ENCODE assay signal across 8 mouse cellular contexts in the genomic region with DNA sequence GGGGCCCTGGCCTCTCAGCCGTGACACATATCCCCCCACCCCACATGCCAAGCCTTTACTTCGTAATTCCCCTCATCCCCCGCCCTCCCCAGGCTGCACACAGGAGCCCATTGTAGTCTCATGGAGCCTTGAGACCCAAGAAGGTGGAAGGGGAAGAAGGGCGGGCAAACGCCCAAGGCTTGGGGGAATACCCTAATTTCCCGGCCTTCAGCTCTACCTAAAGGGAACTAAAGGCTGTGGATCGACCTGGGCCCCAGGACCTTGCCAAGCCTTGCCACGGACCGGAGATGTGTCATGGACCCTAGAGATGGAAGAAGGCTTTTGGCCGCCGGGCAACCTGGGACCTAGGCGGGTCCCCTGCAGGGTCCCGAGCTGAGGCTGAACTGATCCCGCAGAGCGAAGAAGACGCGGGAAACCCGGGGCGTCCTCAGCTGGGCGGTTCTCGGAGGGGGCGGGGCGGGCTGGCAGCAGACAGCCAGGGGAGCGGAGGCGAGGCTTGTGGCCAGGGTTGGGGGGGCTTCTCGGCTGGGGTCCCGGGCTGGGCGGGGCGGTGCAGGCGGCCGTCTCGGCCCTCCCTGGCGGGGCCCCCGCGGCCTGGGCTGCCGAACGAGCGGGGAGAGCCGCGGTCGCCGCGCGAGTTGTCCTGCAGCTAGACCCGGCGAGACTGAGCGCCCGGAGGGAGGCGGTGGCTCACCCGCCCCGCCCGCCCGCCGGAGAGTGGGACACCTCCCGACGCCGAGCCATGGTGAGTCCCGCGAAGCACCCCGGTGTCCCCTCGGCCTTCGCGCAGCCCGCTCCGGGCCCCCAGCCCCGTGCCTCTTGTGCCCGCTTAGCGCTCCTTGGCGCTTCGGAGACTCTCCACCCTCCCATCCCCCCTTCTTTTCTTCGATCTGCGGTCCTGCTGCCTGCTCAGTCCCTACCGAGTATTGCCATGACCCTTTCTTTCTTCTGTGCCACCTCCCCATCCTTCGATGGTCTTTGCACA. TPM values are rescaled to one million over a fixed set of nuclear protein-coding genes. Genes with fewer than 3 reads are reported as not detected.
DNase-seq lines count a peak whose midpoint lies in the region; ATAC-seq lines count a peak whose summit lies in the region.

Arhgef40 (plus strand) TSS at position 473 of the 985 bp plus-strand sequence.

- peak; percentile 90 for ATAC-seq in midbrain, embryonic 16.5 days
- peak; percentile 82 for ATAC-seq in stomach, embryonic 15.5 days (ENCODE audit: insufficient read depth, low FRiP score, low read depth)

- H3K9me3 ChIP-seq in midbrain, embryonic 16.5 days (replicated peaks; ENCODE audit: control insufficient read depth, low read length, poor library complexity, severe bottlenecking) = no peaks in the 10 kb centered on the region
- H3K9me3 ChIP-seq in stomach, embryonic 15.5 days = no peaks in the 10 kb centered on the region

- H3K27me3 ChIP-seq in midbrain, embryonic 16.5 days (ENCODE audit: control insufficient read depth, insufficient read depth, low read depth, low read length) = no peaks in the 10 kb centered on the region
- no peaks in the 10 kb centered on the region for H3K27me3 ChIP-seq in stomach, embryonic 15.5 days (replicated peaks)

- peak; percentile 72 for DNase-seq in 3T3-L1 (ENCODE audit: low read depth, low spot score)
- DNase-seq in adrenal gland, adult 2 months = peak; percentile 88
- DNase-seq in embryo, embryonic 11.5 days (ENCODE audit: low read depth, low spot score) = peak; percentile 73
- DNase-seq in heart, adult 11 months = peak; percentile 99
- DNase-seq in kidney, adult 11 months = peak; percentile 59
- peak; percentile 87 for DNase-seq in liver

- H3K27ac ChIP-seq in midbrain, embryonic 16.5 days (ENCODE audit: low read length) = peak within 1 kb of the TSS; percentile 94
- H3K27ac ChIP-seq in stomach, embryonic 15.5 days = peak within 1 kb of the TSS; percentile 96

- H3K9ac ChIP-seq in midbrain, embryonic 16.5 days (ENCODE audit: low read depth, low read length) = peak within 1 kb of the TSS; percentile 91
- H3K9ac ChIP-seq in stomach, embryonic 15.5 days = peak within 1 kb of the TSS; percentile 65

- H3K4me2 ChIP-seq in midbrain, embryonic 16.5 days (ENCODE audit: low read length) = peak within 1 kb of the TSS; percentile 97
- peak within 1 kb of the TSS; percentile 94 for H3K4me2 ChIP-seq in stomach, embryonic 15.5 days

- under 1% methylated on average over 61 of the region's 74 CpGs for WGBS in midbrain, embryonic 16.5 days
- under 1% methylated on average over 39 of the region's 74 CpGs for WGBS in stomach, embryonic 15.5 days

- H3K36me3 ChIP-seq in midbrain, embryonic 16.5 days (ENCODE audit: control insufficient read depth, insufficient read depth, low read length) = peaks cover 13% of the 10 kb centered on the region
- peaks cover 13% of the 10 kb centered on the region for H3K36me3 ChIP-seq in stomach, embryonic 15.5 days

- peak within 1 kb of the TSS; percentile 79 for H3K4me3 ChIP-seq in midbrain, embryonic 16.5 days (ENCODE audit: low read depth, low read length)
- peak within 1 kb of the TSS; percentile 65 for H3K4me3 ChIP-seq in stomach, embryonic 15.5 days (replicated peaks)

- H3K4me1 ChIP-seq in midbrain, embryonic 16.5 days (ENCODE audit: control insufficient read depth, insufficient read depth, low read length) = peaks cover 25% of the 10 kb centered on the region
- peaks cover 15% of the 10 kb centered on the region for H3K4me1 ChIP-seq in stomach, embryonic 15.5 days

RNA-seq across cellular contexts. Expression of gene Arhgef40, which starts in this region (rescaled TPM):
- total RNA-seq in adrenal gland, adult 2 months (2021) = 10 to 100 TPM; 39.7 to 56.9 TPM
- polyA plus RNA-seq in adrenal gland, adult 2 months (2012; rRNA removed) = 97.8 and 107 TPM in 2 replicates
- polyA plus RNA-seq in midbrain, embryonic 16.5 days (2015; fragmentation: Nextera tagmentation; extraction: Ambion mirVana) = 78.0 and 79.7 TPM in 2 replicates
- polyA plus RNA-seq in stomach, embryonic 15.5 days (2015; fragmentation: Nextera tagmentation; extraction: Ambion mirVana) = 85.7 and 102 TPM in 2 replicates

Comparison
In these comparisons a context has a peak if more than half of its experiments do, and no peak if none do; other contexts are left out.
1. Peak in every context shown above with its lines: DNase-seq, ATAC-seq, H3K4me3 ChIP-seq and H3K27ac ChIP-seq.